Mouse (Mus musculus) cerebellum, adult 9-10 months (tissue): Measurements from ENCODE around the gene Wfikkn1.
A peak's percentile ranks its signal among the peaks of the same experiment; 100 is the strongest.

Source experiments
- DNase-seq: peaks from one replicate; pipeline ENCODE4 v3.0.0; 2022

Gene Wfikkn1

GRCm38 (mm10) chr17:25867836-25868600 lies 12.6 kb downstream of the Wfikkn1 start:
- peak; percentile 71 for DNase-seq

GRCm38 (mm10) chr17:25867509-25867835 lies 13.2 kb downstream of the Wfikkn1 start:
- DNase-seq = no peak

- peak; percentile 29 for DNase-seq
These were observed 14.5 kb downstream of the Wfikkn1 start for GRCm38 (mm10) chr17:25866172-25866571.

GRCm38 (mm10) chr17:25865288-25865687 lies 15.4 kb downstream of the Wfikkn1 start:
- no peak for DNase-seq

- no peak for DNase-seq
These were observed 16.3 kb downstream of the Wfikkn1 start for GRCm38 (mm10) chr17:25864311-25864710.

GRCm38 (mm10) chr17:25863681-25864080 lies 17.0 kb downstream of the Wfikkn1 start:
- DNase-seq = no peak

GRCm38 (mm10) chr17:25861704-25862612 lies 18.7 kb downstream of the Wfikkn1 start:
- DNase-seq = no peak

- peak; percentile 89 for DNase-seq
These were observed 19.6 kb downstream of the Wfikkn1 start, which contains the start of gene Wdr90 for GRCm38 (mm10) chr17:25860832-25861703. TSS of gene Wdr90 (minus strand) at chr17:25861501.

GRCm38 (mm10) chr17:25860229-25860628 lies 20.4 kb downstream of the Wfikkn1 start:
- DNase-seq = no peak

GRCm38 (mm10) chr17:25844396-25844901 lies 36.2 kb downstream of the Wfikkn1 start, which contains the start of gene Rhot2:
TSS of gene Rhot2 (minus strand) at chr17:25844851.
- peak; percentile 93 for DNase-seq

GRCm38 (mm10) chr17:25843636-25844395 lies 36.8 kb downstream of the Wfikkn1 start:
- DNase-seq = peak; percentile 65

GRCm38 (mm10) chr17:25843122-25843521 lies 37.5 kb downstream of the Wfikkn1 start:
- DNase-seq = no peak

GRCm38 (mm10) chr17:25842509-25842908 lies 38.1 kb downstream of the Wfikkn1 start:
- DNase-seq = no peak

- DNase-seq = no peak
These were observed 39.4 kb downstream of the Wfikkn1 start, which contains the start of gene Gm20683 for GRCm38 (mm10) chr17:25841117-25841880. TSS of gene Gm20683 (minus strand) at chr17:25841763.

- no peak for DNase-seq
These were observed 40.1 kb downstream of the Wfikkn1 start for GRCm38 (mm10) chr17:25840519-25840918.

GRCm38 (mm10) chr17:25839455-25840235 lies 41.0 kb downstream of the Wfikkn1 start:
- no peak for DNase-seq

GRCm38 (mm10) chr17:25838904-25839303 lies 41.8 kb downstream of the Wfikkn1 start:
- DNase-seq = no peak

GRCm38 (mm10) chr17:25837533-25837932 lies 43.1 kb downstream of the Wfikkn1 start:
- peak; percentile 56 for DNase-seq

- DNase-seq = peak; percentile 89
These were observed 43.6 kb downstream of the Wfikkn1 start, which contains the start of gene Rhbdl1 for GRCm38 (mm10) chr17:25837076-25837410. TSS of gene Rhbdl1 (minus strand) at chr17:25837295.
